Mouse (Mus musculus): ENCODE results near the gene Nlrp10.

Nlrp10 gene

DNA sequence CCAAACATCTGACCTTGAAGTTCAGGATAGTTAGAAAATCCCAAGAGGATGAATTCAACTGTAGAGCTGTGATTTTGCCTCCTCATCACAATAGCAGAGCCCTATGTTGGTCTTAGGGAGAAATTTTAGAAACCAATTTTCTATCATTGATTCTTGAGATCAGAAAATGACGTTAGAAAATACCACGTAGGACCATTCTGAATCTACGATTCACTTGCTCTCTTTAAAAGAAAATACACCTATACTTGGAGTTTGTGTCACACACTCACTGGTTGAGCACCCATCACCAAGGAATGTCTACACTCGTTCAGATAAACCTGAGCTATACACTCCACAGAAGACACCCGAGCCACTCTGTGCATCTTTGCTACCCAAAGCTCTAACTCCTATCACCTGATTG, 35.7 kb downstream of the Nlrp10 start, which contains the start of gene Olfr519:
TSS of gene Olfr519 (minus strand) at position 101 of the 400 bp plus-strand sequence.
- DNase-seq (ENCODE audit: low spot score): no peak

DNA sequence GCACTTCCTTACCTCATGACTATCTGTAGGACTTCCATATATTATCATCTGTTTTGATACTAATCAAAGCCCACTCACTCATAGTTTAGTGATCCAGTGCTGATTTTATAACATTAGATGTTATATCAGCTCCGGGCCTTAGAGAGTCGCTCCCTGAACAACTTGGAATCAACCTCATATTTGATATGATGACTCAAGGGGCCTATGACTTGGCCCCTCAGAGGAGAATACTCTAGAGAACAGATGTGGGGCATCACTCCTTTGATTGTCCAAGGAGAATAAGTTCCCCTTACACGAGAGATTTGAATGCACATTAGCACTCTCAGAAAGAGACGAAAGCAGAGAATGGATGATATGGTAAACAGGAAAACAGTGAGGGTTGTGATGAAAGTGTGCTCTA, 45.1 kb downstream of the Nlrp10 start, which contains the start of gene Olfr518:
TSS of gene Olfr518 (minus strand) at position 101 of the 400 bp plus-strand sequence.
- no peak for DNase-seq (ENCODE audit: low spot score)

DNA sequence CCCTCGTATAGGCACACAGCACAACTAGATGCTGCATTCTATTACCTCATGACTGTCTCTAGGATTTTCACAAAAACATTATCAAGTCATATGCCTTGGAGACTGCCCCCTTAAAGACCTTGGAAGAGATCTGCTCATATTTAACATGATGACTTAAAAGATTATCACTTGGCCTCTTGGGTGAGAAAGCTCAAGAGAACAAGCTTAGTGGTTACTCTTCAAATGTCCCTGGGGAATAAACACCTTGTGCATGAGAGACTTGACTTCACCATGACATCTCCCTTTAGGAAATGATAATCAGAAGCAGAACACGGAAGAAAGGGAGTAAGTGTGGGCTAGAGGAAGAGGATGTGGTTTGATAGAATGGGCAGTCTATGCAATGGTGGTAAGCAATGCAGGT, 57.7 kb downstream of the Nlrp10 start, which contains the start of gene Olfr517:
TSS of gene Olfr517 (minus strand) at position 101 of the 400 bp plus-strand sequence.
- DNase-seq (ENCODE audit: low spot score): no peak
